Mouse (Mus musculus): Measurements from ENCODE around the gene Lbh. TPM values are rescaled to one million over a fixed set of nuclear protein-coding genes. Genes with fewer than 3 reads are reported as not detected.

The Lbh gene
- polyA plus RNA-seq, 1 experiment from 2014 or later: 6.4 TPM

DNA sequence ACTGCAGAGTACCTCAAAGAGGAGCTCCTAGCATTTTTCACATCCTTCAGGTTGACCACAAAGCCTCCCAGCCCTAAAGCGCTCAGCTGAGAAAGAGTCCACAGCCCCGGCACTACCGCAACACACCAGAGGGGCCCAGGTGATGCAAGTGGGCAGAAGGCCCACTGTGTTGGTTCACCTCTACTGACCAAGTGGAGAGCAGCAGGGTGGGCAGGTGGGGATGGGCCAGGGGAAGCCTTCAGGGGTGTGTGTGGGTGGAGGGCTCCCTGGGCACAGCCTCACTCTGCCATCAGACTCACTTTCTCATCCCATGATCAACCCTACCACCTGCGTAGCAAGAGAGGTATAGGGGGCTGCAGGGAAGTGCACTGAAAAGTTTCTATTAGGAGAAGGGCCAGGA, 42.1 kb downstream of the Lbh start:
- WGBS: 93% methylated on average over 4 of the region's 4 CpGs
- ATAC-seq (ENCODE audit: insufficient read depth): no peak
- no peaks in the 10 kb centered on the region for H3K9me3 ChIP-seq (ENCODE audit: low read depth, low read length)
- H3K4me3 ChIP-seq (ENCODE audit: low read depth, low read length): no peak overlapping the region
- no peaks in the 10 kb centered on the region for H3K4me1 ChIP-seq (ENCODE audit: insufficient read depth)
- no peak overlapping the region for H3K4me2 ChIP-seq
- no peak for DNase-seq
- no peaks in the 10 kb centered on the region for H3K36me3 ChIP-seq (ENCODE audit: insufficient read depth)
- H3K27ac ChIP-seq (ENCODE audit: low read depth): no peak overlapping the region
- no peaks in the 10 kb centered on the region for H3K27me3 ChIP-seq (ENCODE audit: insufficient read depth, low read length)
- TF ChIP-seq CTCF (IDR thresholded peaks at IDR 0.05; ENCODE audit: low read depth): no peak
- no peak overlapping the region for H3K9ac ChIP-seq

GRCm38 (mm10) chr17:72960873-72961272, 42.8 kb downstream of the Lbh start:
- 80% methylated on average over 2 of the region's 2 CpGs for WGBS
- H3K4me1 ChIP-seq (ENCODE audit: insufficient read depth): peaks cover under 1% of the 10 kb centered on the region; the same call in 1 of the 2 replicates
- no peak overlapping the region for H3K9ac ChIP-seq
- H3K36me3 ChIP-seq (ENCODE audit: insufficient read depth): no peaks in the 10 kb centered on the region
- DNase-seq: no peak
- no peaks in the 10 kb centered on the region for H3K9me3 ChIP-seq (ENCODE audit: low read depth, low read length)
- H3K4me2 ChIP-seq: no peak overlapping the region
- no peak overlapping the region for H3K4me3 ChIP-seq (ENCODE audit: low read depth, low read length)
- no peak overlapping the region for H3K27ac ChIP-seq (ENCODE audit: low read depth)
- H3K27me3 ChIP-seq (ENCODE audit: insufficient read depth, low read length): no peaks in the 10 kb centered on the region
- no peak for ATAC-seq (ENCODE audit: insufficient read depth)
- no peak for TF ChIP-seq CTCF (IDR thresholded peaks at IDR 0.05; ENCODE audit: low read depth)

- Histone ChIP-seq H3K36me3 (ENCODE audit: insufficient read depth) (no peaks in the 10 kb centered on the region), H3K9ac (no peak overlapping the region), H3K4me3 (ENCODE audit: low read depth, low read length) (no peak overlapping the region), H3K4me1 (ENCODE audit: insufficient read depth) (peaks cover 5% of the 10 kb centered on the region; the same call in 1 of the 2 replicates), H3K27ac (ENCODE audit: low read depth) (no peak overlapping the region), H3K4me2 (no peak overlapping the region), H3K9me3 (ENCODE audit: low read depth, low read length) (no peaks in the 10 kb centered on the region), H3K27me3 (ENCODE audit: insufficient read depth, low read length) (no peaks in the 10 kb centered on the region)
- DNase-seq (no peak), ATAC-seq (ENCODE audit: insufficient read depth) (no peak)
- 77% methylated on average over 8 of the region's 8 CpGs for WGBS
- no peak for TF ChIP-seq CTCF (IDR thresholded peaks at IDR 0.05; ENCODE audit: low read depth)
These were observed 44.0 kb downstream of the Lbh start for GRCm38 (mm10) chr17:72961953-72962630.

- Histone ChIP-seq H3K27ac (ENCODE audit: low read depth) (no peak overlapping the region), H3K27me3 (ENCODE audit: insufficient read depth, low read length) (no peaks in the 10 kb centered on the region)
- no peak for ATAC-seq (ENCODE audit: insufficient read depth)
These were observed 47.6 kb downstream of the Lbh start for GRCm38 (mm10) chr17:72965687-72966086.

DNA sequence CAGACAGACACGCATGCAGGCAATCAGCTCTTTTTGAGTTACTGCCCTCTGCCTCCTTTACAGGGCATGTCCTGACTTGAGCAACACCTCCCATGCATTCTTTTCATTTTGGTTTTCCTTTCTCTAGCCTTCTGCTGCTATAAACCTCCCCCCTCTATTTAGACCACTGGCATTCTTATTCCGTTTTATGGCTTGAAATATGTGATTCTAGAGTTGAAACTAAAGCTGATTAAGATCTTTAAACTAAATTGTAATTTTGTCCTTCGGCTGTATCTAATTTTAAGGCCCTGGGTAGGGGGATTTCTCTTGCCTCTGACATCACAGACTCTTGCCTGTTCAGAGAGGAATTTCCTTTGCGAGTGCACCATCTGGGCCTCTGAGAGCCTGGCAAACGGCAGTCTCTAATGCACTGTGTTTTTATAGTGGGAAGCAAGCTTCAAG, 48.0 kb downstream of the Lbh start:
- H3K36me3 ChIP-seq (ENCODE audit: insufficient read depth): no peaks in the 10 kb centered on the region
- H3K9me3 ChIP-seq (ENCODE audit: low read depth, low read length): no peaks in the 10 kb centered on the region
- peaks cover 5% of the 10 kb centered on the region; the same call in 1 of the 2 replicates for H3K4me1 ChIP-seq (ENCODE audit: insufficient read depth)
- no peaks in the 10 kb centered on the region for H3K27me3 ChIP-seq (ENCODE audit: insufficient read depth, low read length)
- 36% methylated on average over 5 of the region's 5 CpGs for WGBS
- DNase-seq: peak; percentile 34
- ATAC-seq (ENCODE audit: insufficient read depth): no peak; the same call in 1 of the 2 replicates
- no peak overlapping the region for H3K4me2 ChIP-seq
- no peak overlapping the region for H3K4me3 ChIP-seq (ENCODE audit: low read depth, low read length)
- H3K9ac ChIP-seq: no peak overlapping the region
- no peak overlapping the region for H3K27ac ChIP-seq (ENCODE audit: low read depth)
- TF ChIP-seq CTCF (IDR thresholded peaks at IDR 0.05; ENCODE audit: low read depth): no peak

More at GRCm38 (mm10) chr17:72965687-72966086, 47.6 kb downstream of the Lbh start:
- 59% methylated on average over 5 of the region's 5 CpGs for WGBS
- Histone ChIP-seq H3K4me2 (no peak overlapping the region), H3K4me1 (ENCODE audit: insufficient read depth) (peaks cover 5% of the 10 kb centered on the region; the same call in 1 of the 2 replicates), H3K9ac (no peak overlapping the region), H3K4me3 (ENCODE audit: low read depth, low read length) (no peak overlapping the region), H3K9me3 (ENCODE audit: low read depth, low read length) (no peaks in the 10 kb centered on the region), H3K36me3 (ENCODE audit: insufficient read depth) (no peaks in the 10 kb centered on the region)
- no peak for TF ChIP-seq CTCF (IDR thresholded peaks at IDR 0.05; ENCODE audit: low read depth)
- DNase-seq: no peak

- DNase-seq (no peak), ATAC-seq (ENCODE audit: insufficient read depth) (no peak)
- Histone ChIP-seq H3K27me3 (ENCODE audit: insufficient read depth, low read length) (no peaks in the 10 kb centered on the region), H3K27ac (ENCODE audit: low read depth) (no peak overlapping the region), H3K4me1 (ENCODE audit: insufficient read depth) (peaks cover 5% of the 10 kb centered on the region; the same call in 1 of the 2 replicates), H3K36me3 (ENCODE audit: insufficient read depth) (no peaks in the 10 kb centered on the region), H3K9ac (no peak overlapping the region), H3K4me3 (ENCODE audit: low read depth, low read length) (no peak overlapping the region), H3K4me2 (no peak overlapping the region), H3K9me3 (ENCODE audit: low read depth, low read length) (no peaks in the 10 kb centered on the region)
- no peak for TF ChIP-seq CTCF (IDR thresholded peaks at IDR 0.05; ENCODE audit: low read depth)
- WGBS: 43% methylated on average over 3 of the region's 3 CpGs
These were observed 48.8 kb downstream of the Lbh start for GRCm38 (mm10) chr17:72966878-72967277.

DNA sequence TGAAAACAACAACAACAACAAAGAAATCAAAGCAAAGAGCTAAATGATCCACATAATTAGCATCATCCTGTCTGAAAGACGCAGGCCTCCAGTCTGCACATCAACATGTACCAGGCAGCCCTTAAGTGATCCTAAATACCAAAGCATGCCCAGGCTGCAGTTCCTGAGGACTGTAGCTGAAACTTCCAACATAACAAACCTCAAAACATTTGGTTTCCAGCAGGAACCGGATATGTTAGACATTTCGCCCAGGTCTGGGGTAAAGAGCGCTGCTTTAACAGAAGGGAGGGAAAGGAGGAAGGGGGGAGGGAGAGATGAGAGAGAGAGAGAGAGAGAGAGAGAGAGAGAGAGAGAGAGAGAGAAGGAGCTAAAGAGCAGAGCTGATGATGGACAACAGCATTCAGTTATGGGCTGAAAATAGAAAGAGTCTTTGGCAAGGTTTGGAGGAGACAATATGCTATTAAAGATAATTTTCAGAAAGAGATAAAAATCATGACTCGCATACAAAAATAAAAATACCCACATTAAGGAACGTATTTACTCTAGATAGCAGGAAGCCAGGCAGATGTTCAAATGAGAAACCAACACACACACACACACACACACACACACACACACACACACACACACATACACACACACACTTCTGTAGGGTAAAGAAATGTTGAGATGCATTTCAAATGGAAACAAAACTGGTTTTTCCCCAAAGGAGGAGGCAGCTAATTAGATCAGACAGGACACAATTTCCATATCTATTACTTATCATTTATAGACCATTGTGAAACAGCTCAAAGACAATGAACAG, 49.5 kb downstream of the Lbh start:
- Histone ChIP-seq H3K27me3 (ENCODE audit: insufficient read depth, low read length) (no peaks in the 10 kb centered on the region), H3K4me1 (ENCODE audit: insufficient read depth) (peaks cover 5% of the 10 kb centered on the region; the same call in 1 of the 2 replicates), H3K4me3 (ENCODE audit: low read depth, low read length) (no peak overlapping the region), H3K4me2 (no peak overlapping the region), H3K9ac (no peak overlapping the region), H3K9me3 (ENCODE audit: low read depth, low read length) (no peaks in the 10 kb centered on the region), H3K27ac (ENCODE audit: low read depth) (no peak overlapping the region), H3K36me3 (ENCODE audit: insufficient read depth) (no peaks in the 10 kb centered on the region)
- WGBS: 58% methylated on average over 6 of the region's 6 CpGs
- DNase-seq (no peak), ATAC-seq (ENCODE audit: insufficient read depth) (no peak)
- TF ChIP-seq CTCF (IDR thresholded peaks at IDR 0.05; ENCODE audit: low read depth): no peak

Measured in lung, embryonic 14.5 days (tissue).